In the genomic region with DNA sequence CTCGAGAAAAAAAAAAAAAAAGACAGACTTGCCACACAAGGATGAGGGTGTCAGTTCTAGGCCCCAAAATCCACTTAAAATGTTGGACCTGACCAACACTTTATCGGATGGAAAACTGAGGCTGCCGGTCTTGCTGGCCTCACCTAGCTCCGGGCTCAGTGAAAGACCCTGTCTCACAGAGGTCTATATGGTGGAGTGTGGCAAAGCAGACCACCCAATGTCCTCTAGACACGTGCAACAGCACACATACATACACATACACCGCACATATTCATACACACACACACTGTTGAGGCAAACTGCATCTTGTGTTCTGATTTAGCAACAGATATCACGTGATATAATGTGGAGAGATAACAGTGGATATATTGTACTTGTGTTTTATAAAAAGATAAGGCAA, we compare ENCODE assay signal across 8 mouse cellular contexts. TPM values are rescaled to one million over a fixed set of nuclear protein-coding genes. Genes with fewer than 3 reads are reported as not detected.
DNase-seq lines count a peak whose midpoint lies in the region; ATAC-seq and TF ChIP-seq lines count a peak whose summit lies in the region.

No protein-coding gene starts in this region.

- H3K36me3 ChIP-seq in heart, embryonic 11.5 days (ENCODE audit: control insufficient read depth, insufficient read depth, low read length) = no peaks in the 10 kb centered on the region
- H3K36me3 ChIP-seq in neural tube, embryonic 11.5 days (ENCODE audit: control insufficient read depth, insufficient read depth, low read length) = no peaks in the 10 kb centered on the region
- no peaks in the 10 kb centered on the region for H3K36me3 ChIP-seq in neural tube, embryonic 15.5 days
- no peaks in the 10 kb centered on the region for H3K36me3 ChIP-seq in limb, embryonic 14.5 days (ENCODE audit: control insufficient read depth, insufficient read depth, low read length)

- ATAC-seq in heart, embryonic 11.5 days (replicated peaks; ENCODE audit: insufficient number of reproducible peaks, low FRiP score, low TSS enrichment) = no peak
- 0 out of 2 replicates have a peak, but pooled peaks have one; percentile 50 for ATAC-seq in neural tube, embryonic 11.5 days (ENCODE audit: insufficient read depth, low FRiP score, low TSS enrichment)
- no peak for ATAC-seq in neural tube, embryonic 15.5 days (ENCODE audit: low FRiP score)
- ATAC-seq in limb, embryonic 14.5 days (ENCODE audit: low FRiP score, low read depth) = no peak

- TF ChIP-seq POLR2A in limb, embryonic 14.5 days (IDR thresholded peaks at IDR 0.05; ENCODE audit: borderline replicate concordance, extremely low read depth, insufficient read depth, insufficient read length) = no peak

- no peak for DNase-seq in heart, adult 8-10 months (ENCODE audit: low spot score)
- no peak for DNase-seq in neural tube, embryonic 11.5 days (ENCODE audit: low spot score)
- no peak for DNase-seq in limb, embryonic 14.5 days (ENCODE audit: low spot score)
- no peak for DNase-seq in cerebellum, postnatal 10 days
- DNase-seq in spleen, postnatal 4 days (ENCODE audit: low spot score in 2 of 2) = no peak
- no peak for DNase-seq in right cerebral cortex, postnatal 10 days (ENCODE audit: low spot score in 2 of 2)

- WGBS in heart, embryonic 11.5 days (ENCODE audit: insufficient replicate concordance) = 47% methylated on average over 7 of the region's 7 CpGs
- 62% methylated on average over 7 of the region's 7 CpGs for WGBS in neural tube, embryonic 11.5 days
- 49% methylated on average over 7 of the region's 7 CpGs for WGBS in neural tube, embryonic 15.5 days
- WGBS in limb, embryonic 14.5 days = 53% methylated on average over 7 of the region's 7 CpGs

- H3K4me2 ChIP-seq in heart, embryonic 11.5 days = peak overlapping the region; percentile 72
- H3K4me2 ChIP-seq in neural tube, embryonic 11.5 days (ENCODE audit: low read depth) = peak overlapping the region; percentile 51; the same call in 1 of the 2 replicates
- H3K4me2 ChIP-seq in neural tube, embryonic 15.5 days = no peak overlapping the region
- peak overlapping the region; percentile 44; the same call in 1 of the 2 replicates for H3K4me2 ChIP-seq in limb, embryonic 14.5 days (replicated peaks; ENCODE audit: low read depth, low read length, severe bottlenecking)

- no peak overlapping the region for H3K9ac ChIP-seq in heart, embryonic 11.5 days (ENCODE audit: low read depth, low read length)
- H3K9ac ChIP-seq in neural tube, embryonic 11.5 days (ENCODE audit: low read length) = no peak overlapping the region
- H3K9ac ChIP-seq in neural tube, embryonic 15.5 days (replicated peaks) = no peak overlapping the region
- H3K9ac ChIP-seq in limb, embryonic 14.5 days (ENCODE audit: low read depth, low read length, severe bottlenecking) = no peak overlapping the region

- H3K9me3 ChIP-seq in heart, embryonic 11.5 days (replicated peaks; ENCODE audit: control insufficient read depth, low read length) = 0 out of 2 replicates have a peak, but pooled peaks cover 2% of the 10 kb centered on the region
- H3K9me3 ChIP-seq in neural tube, embryonic 11.5 days (ENCODE audit: control insufficient read depth, low read length) = no peaks in the 10 kb centered on the region
- no peaks in the 10 kb centered on the region for H3K9me3 ChIP-seq in neural tube, embryonic 15.5 days (replicated peaks)
- H3K9me3 ChIP-seq in limb, embryonic 14.5 days (ENCODE audit: control insufficient read depth, low read length) = no peaks in the 10 kb centered on the region

- no peaks in the 10 kb centered on the region for H3K27me3 ChIP-seq in heart, embryonic 11.5 days (ENCODE audit: control insufficient read depth, insufficient read depth, low read length)
- no peaks in the 10 kb centered on the region for H3K27me3 ChIP-seq in neural tube, embryonic 11.5 days (ENCODE audit: control insufficient read depth, insufficient read depth, low read length)
- H3K27me3 ChIP-seq in neural tube, embryonic 15.5 days (replicated peaks) = no peaks in the 10 kb centered on the region
- no peaks in the 10 kb centered on the region for H3K27me3 ChIP-seq in limb, embryonic 14.5 days (ENCODE audit: control insufficient read depth, insufficient read depth, low read length)

- H3K4me3 ChIP-seq in heart, embryonic 11.5 days (ENCODE audit: low read depth, low read length) = peak overlapping the region; percentile 40; the same call in 1 of the 2 replicates
- no peak overlapping the region for H3K4me3 ChIP-seq in neural tube, embryonic 11.5 days (ENCODE audit: low read depth, low read length)
- H3K4me3 ChIP-seq in neural tube, embryonic 15.5 days (replicated peaks) = no peak overlapping the region; the same call in 1 of the 2 replicates
- no peak overlapping the region for H3K4me3 ChIP-seq in limb, embryonic 14.5 days (replicated peaks; ENCODE audit: low read length)

- no peaks in the 10 kb centered on the region for H3K4me1 ChIP-seq in heart, embryonic 11.5 days (ENCODE audit: control insufficient read depth, insufficient read depth, low read length)
- no peaks in the 10 kb centered on the region; the same call in 1 of the 2 replicates for H3K4me1 ChIP-seq in neural tube, embryonic 11.5 days (ENCODE audit: control insufficient read depth, insufficient read depth, low read length)
- 0 out of 2 replicates have a peak, but pooled peaks cover 5% of the 10 kb centered on the region for H3K4me1 ChIP-seq in neural tube, embryonic 15.5 days
- no peaks in the 10 kb centered on the region for H3K4me1 ChIP-seq in limb, embryonic 14.5 days (ENCODE audit: control insufficient read depth, insufficient read depth, low read length)

- no peak overlapping the region for H3K27ac ChIP-seq in heart, embryonic 11.5 days (ENCODE audit: low read depth, low read length)
- no peak overlapping the region for H3K27ac ChIP-seq in neural tube, embryonic 11.5 days (ENCODE audit: low read depth, low read length)
- H3K27ac ChIP-seq in neural tube, embryonic 15.5 days (replicated peaks) = no peak overlapping the region
- no peak overlapping the region for H3K27ac ChIP-seq in limb, embryonic 14.5 days (replicated peaks; ENCODE audit: low read depth, low read length)

RNA-seq across cellular contexts. Expression of a gene that starts 15.9 kb away (rescaled TPM):
- polyA plus RNA-seq in heart, embryonic 11.5 days (2014; fragmentation: Nextera tagmentation; extraction: Ambion mirVana) = 6.8 and 10.4 TPM in 2 replicates
- 1 to 10 TPM; 5.4 to 6.7 (median 5.5) TPM for total RNA-seq in heart, adult 8-10 months (2022)
- 11.4 and 11.6 TPM in 2 replicates for polyA plus RNA-seq in neural tube, embryonic 11.5 days (2014; fragmentation: Nextera tagmentation; extraction: Ambion mirVana)
- 5.8 and 7.4 TPM in 2 replicates for polyA plus RNA-seq in neural tube, embryonic 15.5 days (2015; fragmentation: Nextera tagmentation; extraction: Ambion mirVana)
- polyA plus RNA-seq in limb, embryonic 14.5 days (2012; rRNA removed) = 9.0 and 19.8 TPM in 2 replicates
- 12.1 and 13.2 TPM in 2 replicates for polyA plus RNA-seq in limb, embryonic 14.5 days (2014; fragmentation: Nextera tagmentation; extraction: Ambion mirVana)

RNA-seq across cellular contexts. Expression of a gene that starts 22.4 kb away (rescaled TPM):
- polyA plus RNA-seq in heart, embryonic 11.5 days (2014; fragmentation: Nextera tagmentation; extraction: Ambion mirVana) = 20.6 and 21.6 TPM in 2 replicates
- 1 to 10 TPM; 7.8 to 8.7 (median 8.6) TPM for total RNA-seq in heart, adult 8-10 months (2022)
- polyA plus RNA-seq in neural tube, embryonic 11.5 days (2014; fragmentation: Nextera tagmentation; extraction: Ambion mirVana) = 42.6 and 43.6 TPM in 2 replicates
- 26.9 and 27.4 TPM in 2 replicates for polyA plus RNA-seq in neural tube, embryonic 15.5 days (2015; fragmentation: Nextera tagmentation; extraction: Ambion mirVana)
- 11.6 and 13.5 TPM in 2 replicates for polyA plus RNA-seq in limb, embryonic 14.5 days (2012; rRNA removed)
- polyA plus RNA-seq in limb, embryonic 14.5 days (2014; fragmentation: Nextera tagmentation; extraction: Ambion mirVana) = 22.3 and 25.9 TPM in 2 replicates
